Mouse (Mus musculus) retina, postnatal 7 days (tissue): ENCODE data around the gene Lsm3.

ENCODE experiments used
- DNase-seq: peaks from one replicate; pipeline ENCODE4 v3.0.0-alpha.2; 2012; ENCODE audit warnings: low read depth, low spot score

Lsm3 gene

GRCm38 (mm10) chr6:91551671-91552070 lies 35.9 kb downstream of the Lsm3 start:
- DNase-seq: no peak

- DNase-seq: no peak
Measured at GRCm38 (mm10) chr6:91552693-91553092, 37.0 kb downstream of the Lsm3 start.

- no peak for DNase-seq
Measured at GRCm38 (mm10) chr6:91558565-91558964, 42.8 kb downstream of the Lsm3 start.

GRCm38 (mm10) chr6:91559371-91559770 lies 43.6 kb downstream of the Lsm3 start:
- DNase-seq: no peak

- DNase-seq: no peak
Measured at GRCm38 (mm10) chr6:91560186-91560585, 44.5 kb downstream of the Lsm3 start.

GRCm38 (mm10) chr6:91563031-91563430 lies 47.3 kb downstream of the Lsm3 start:
- DNase-seq: no peak

GRCm38 (mm10) chr6:91566407-91566806 lies 50.7 kb downstream of the Lsm3 start:
- no peak for DNase-seq
